Mouse (Mus musculus): Measurements from ENCODE around the gene Dgkh. TPM values are rescaled to one million over a fixed set of nuclear protein-coding genes. Genes with fewer than 3 reads are reported as not detected.

The Dgkh gene
- polyA plus RNA-seq, 1 experiment from 2014 or later: 1.2 TPM

GRCm38 (mm10) chr14:78535366-78535765, 197.2 kb downstream of the Dgkh start:
- no peak for ATAC-seq (ENCODE audit: extremely low read depth, insufficient number of reproducible peaks, low FRiP score, low TSS enrichment)
- Histone ChIP-seq H3K36me3 (no peaks in the 10 kb centered on the region), H3K4me3 (peak overlapping the region; percentile 85), H3K27ac (replicated peaks) (peak overlapping the region; percentile 63), H3K9ac (peak overlapping the region; percentile 97), H3K9me3 (no peaks in the 10 kb centered on the region), H3K4me1 (peaks cover 66% of the 10 kb centered on the region), H3K4me2 (peak overlapping the region; percentile 72), H3K27me3 (replicated peaks) (no peaks in the 10 kb centered on the region)
- WGBS: 49% methylated on average over 2 of the region's 2 CpGs

GRCm38 (mm10) chr14:78534651-78535050, 197.9 kb downstream of the Dgkh start:
- Histone ChIP-seq H3K4me1 (peaks cover 73% of the 10 kb centered on the region), H3K9me3 (no peaks in the 10 kb centered on the region), H3K4me2 (peak overlapping the region; percentile 72; the same call in 1 of the 2 replicates), H3K36me3 (no peaks in the 10 kb centered on the region), H3K27me3 (replicated peaks) (no peaks in the 10 kb centered on the region), H3K27ac (replicated peaks) (no peak overlapping the region), H3K4me3 (no peak overlapping the region), H3K9ac (no peak overlapping the region)
- 96% methylated on average over 5 of the region's 5 CpGs for WGBS
- no peak for ATAC-seq (ENCODE audit: extremely low read depth, insufficient number of reproducible peaks, low FRiP score, low TSS enrichment)

- Histone ChIP-seq H3K4me3 (no peak overlapping the region), H3K36me3 (no peaks in the 10 kb centered on the region), H3K27ac (replicated peaks) (no peak overlapping the region), H3K4me2 (no peak overlapping the region), H3K9me3 (no peaks in the 10 kb centered on the region), H3K4me1 (peaks cover 82% of the 10 kb centered on the region), H3K27me3 (replicated peaks) (no peaks in the 10 kb centered on the region), H3K9ac (no peak overlapping the region)
- 82% methylated on average over 3 of the region's 3 CpGs for WGBS
- ATAC-seq (ENCODE audit: extremely low read depth, insufficient number of reproducible peaks, low FRiP score, low TSS enrichment): no peak
These were observed 198.9 kb downstream of the Dgkh start for GRCm38 (mm10) chr14:78533701-78534100.

GRCm38 (mm10) chr14:78532345-78532744, 200.2 kb downstream of the Dgkh start:
- H3K4me1 ChIP-seq: peaks cover 78% of the 10 kb centered on the region
- ATAC-seq (ENCODE audit: extremely low read depth, insufficient number of reproducible peaks, low FRiP score, low TSS enrichment): no peak
- WGBS: 35% methylated on average over 6 of the region's 6 CpGs
- no peak overlapping the region for H3K9ac ChIP-seq
- H3K27ac ChIP-seq (replicated peaks): peak overlapping the region; percentile 79
- no peaks in the 10 kb centered on the region for H3K27me3 ChIP-seq (replicated peaks)
- no peak overlapping the region for H3K4me3 ChIP-seq
- peak overlapping the region; percentile 29; the same call in 1 of the 2 replicates for H3K4me2 ChIP-seq
- no peaks in the 10 kb centered on the region for H3K9me3 ChIP-seq
- no peaks in the 10 kb centered on the region for H3K36me3 ChIP-seq

- ATAC-seq (ENCODE audit: extremely low read depth, insufficient number of reproducible peaks, low FRiP score, low TSS enrichment): no peak
- 81% methylated on average over 3 of the region's 3 CpGs for WGBS
- H3K36me3 ChIP-seq: no peaks in the 10 kb centered on the region
- H3K9ac ChIP-seq: no peak overlapping the region
- H3K27ac ChIP-seq (replicated peaks): no peak overlapping the region
- H3K9me3 ChIP-seq: no peaks in the 10 kb centered on the region
- H3K4me3 ChIP-seq: no peak overlapping the region
- H3K4me1 ChIP-seq: peaks cover 84% of the 10 kb centered on the region
- H3K4me2 ChIP-seq: no peak overlapping the region
- no peaks in the 10 kb centered on the region for H3K27me3 ChIP-seq (replicated peaks)
These were observed 202.3 kb downstream of the Dgkh start for GRCm38 (mm10) chr14:78530256-78530655.

- H3K9me3 ChIP-seq: no peaks in the 10 kb centered on the region
- H3K4me3 ChIP-seq: no peak overlapping the region
- peak overlapping the region; percentile 22; the same call in 1 of the 2 replicates for H3K4me2 ChIP-seq
- peak overlapping the region; percentile 74 for H3K27ac ChIP-seq (replicated peaks)
- no peak for ATAC-seq (ENCODE audit: extremely low read depth, insufficient number of reproducible peaks, low FRiP score, low TSS enrichment)
- 55% methylated on average over 8 of the region's 8 CpGs for WGBS
- H3K4me1 ChIP-seq: peaks cover 86% of the 10 kb centered on the region
- H3K9ac ChIP-seq: peak overlapping the region; percentile 25; the same call in 1 of the 2 replicates
- no peaks in the 10 kb centered on the region for H3K27me3 ChIP-seq (replicated peaks)
- no peaks in the 10 kb centered on the region for H3K36me3 ChIP-seq
These were observed 203.8 kb downstream of the Dgkh start for GRCm38 (mm10) chr14:78528461-78529425.

GRCm38 (mm10) chr14:78526907-78527306, 205.7 kb downstream of the Dgkh start:
- ATAC-seq (ENCODE audit: extremely low read depth, insufficient number of reproducible peaks, low FRiP score, low TSS enrichment): no peak
- Histone ChIP-seq H3K4me3 (no peak overlapping the region), H3K9ac (no peak overlapping the region), H3K9me3 (no peaks in the 10 kb centered on the region), H3K27me3 (replicated peaks) (no peaks in the 10 kb centered on the region), H3K36me3 (peaks cover 4% of the 10 kb centered on the region), H3K27ac (replicated peaks) (no peak overlapping the region), H3K4me1 (peaks cover 74% of the 10 kb centered on the region), H3K4me2 (no peak overlapping the region)
- 74% methylated on average over 6 of the region's 6 CpGs for WGBS

- Histone ChIP-seq H3K4me1 (peaks cover 69% of the 10 kb centered on the region), H3K27ac (replicated peaks) (no peak overlapping the region), H3K36me3 (peaks cover 8% of the 10 kb centered on the region), H3K4me3 (no peak overlapping the region), H3K9ac (no peak overlapping the region), H3K9me3 (no peaks in the 10 kb centered on the region), H3K27me3 (replicated peaks) (no peaks in the 10 kb centered on the region), H3K4me2 (no peak overlapping the region)
- no peak for ATAC-seq (ENCODE audit: extremely low read depth, insufficient number of reproducible peaks, low FRiP score, low TSS enrichment)
- WGBS: 59% methylated on average over 3 of the region's 3 CpGs
These were observed 206.1 kb downstream of the Dgkh start for GRCm38 (mm10) chr14:78526475-78526874.

- WGBS: 87% methylated on average over 3 of the region's 3 CpGs
- no peaks in the 10 kb centered on the region for H3K27me3 ChIP-seq (replicated peaks)
- peak overlapping the region; percentile 28; the same call in 1 of the 2 replicates for H3K9ac ChIP-seq
- H3K27ac ChIP-seq (replicated peaks): peak overlapping the region; percentile 20; the same call in 1 of the 2 replicates
- no peak overlapping the region for H3K4me2 ChIP-seq
- peaks cover 63% of the 10 kb centered on the region for H3K4me1 ChIP-seq
- no peaks in the 10 kb centered on the region for H3K9me3 ChIP-seq
- no peak for ATAC-seq (ENCODE audit: extremely low read depth, insufficient number of reproducible peaks, low FRiP score, low TSS enrichment)
- H3K4me3 ChIP-seq: no peak overlapping the region
- peaks cover 10% of the 10 kb centered on the region for H3K36me3 ChIP-seq
These were observed 206.7 kb downstream of the Dgkh start for GRCm38 (mm10) chr14:78525611-78526457.

- WGBS: 82% methylated on average over 2 of the region's 2 CpGs
- ATAC-seq (ENCODE audit: extremely low read depth, insufficient number of reproducible peaks, low FRiP score, low TSS enrichment): no peak
- Histone ChIP-seq H3K4me3 (no peak overlapping the region), H3K9ac (no peak overlapping the region), H3K27me3 (replicated peaks) (no peaks in the 10 kb centered on the region), H3K4me1 (peaks cover 56% of the 10 kb centered on the region), H3K27ac (replicated peaks) (no peak overlapping the region), H3K4me2 (no peak overlapping the region), H3K36me3 (peaks cover 16% of the 10 kb centered on the region), H3K9me3 (no peaks in the 10 kb centered on the region)
These were observed 207.5 kb downstream of the Dgkh start for GRCm38 (mm10) chr14:78525059-78525458.

- H3K36me3 ChIP-seq: peaks cover 92% of the 10 kb centered on the region
- WGBS: 76% methylated on average over 9 of the region's 9 CpGs
- H3K4me3 ChIP-seq: no peak overlapping the region
- no peak overlapping the region for H3K9ac ChIP-seq
- H3K27ac ChIP-seq (replicated peaks): no peak overlapping the region
- H3K27me3 ChIP-seq (replicated peaks): no peaks in the 10 kb centered on the region
- no peaks in the 10 kb centered on the region for H3K9me3 ChIP-seq
- no peak overlapping the region for H3K4me2 ChIP-seq
- peaks cover 10% of the 10 kb centered on the region for H3K4me1 ChIP-seq
- no peak for ATAC-seq (ENCODE audit: extremely low read depth, insufficient number of reproducible peaks, low FRiP score, low TSS enrichment)
These were observed 221.9 kb downstream of the Dgkh start for GRCm38 (mm10) chr14:78510713-78511112.
